Comparison of ENCODE assay signal across 10 mouse cellular contexts in genomic region chr10:96371321-96371653, GRCm38 (mm10).
A peak's percentile ranks its signal among the peaks of the same experiment; 100 is the strongest.
DNase-seq lines count a peak whose midpoint lies in the region; ATAC-seq lines count a peak whose summit lies in the region.
"Had no signal": no experiment of that assay in that cellular context is flagged by ENCODE, and none has a peak within 500 bp of the region (broad histone marks: within the 10 kb centered on the region; RNA-seq: fewer than 3 reads in every experiment).

No protein-coding gene starts in this region.

- DNase-seq in cerebellum, postnatal 14 days, result peak; percentile 18 to 36
- no peak for DNase-seq in cerebellum, adult 11-12 months
- no peak for DNase-seq in hindbrain, embryonic 11.5 days (ENCODE audit: low spot score)
- DNase-seq in right cerebral cortex, adult 2 months (ENCODE audit: low spot score in 2 of 2), result peak; percentile 12 to 37
- no peak for DNase-seq in right cerebral cortex, adult 18-20 months
- peak; percentile 64 for DNase-seq in midbrain, embryonic 14.5 days
- no peak for DNase-seq in adrenal gland, postnatal 14 days
- DNase-seq: embryo, embryonic 11 days had no signal

- H3K9me3 ChIP-seq in hindbrain, embryonic 15.5 days, result no peaks in the 10 kb centered on the region
- H3K9me3 ChIP-seq in hindbrain, embryonic 11.5 days (ENCODE audit: control insufficient read depth, low read length), result no peaks in the 10 kb centered on the region
- H3K9me3 ChIP-seq in midbrain, embryonic 14.5 days (ENCODE audit: control insufficient read depth, low read length), result no peaks in the 10 kb centered on the region

- no peak overlapping the region for H3K27ac ChIP-seq in hindbrain, embryonic 15.5 days (replicated peaks)
- H3K27ac ChIP-seq in hindbrain, embryonic 11.5 days (ENCODE audit: low read depth, low read length), result no peak overlapping the region
- no peak overlapping the region for H3K27ac ChIP-seq in midbrain, embryonic 14.5 days (replicated peaks; ENCODE audit: low read depth, low read length)
- H3K27ac ChIP-seq: liver, embryonic 14.5 days had no signal

- WGBS in hindbrain, embryonic 15.5 days, result 78% methylated on average over 14 of the region's 14 CpGs
- WGBS in hindbrain, embryonic 11.5 days, result 85% methylated on average over 14 of the region's 14 CpGs
- WGBS in midbrain, embryonic 14.5 days, result 21% methylated on average over 14 of the region's 14 CpGs

- H3K27me3 ChIP-seq in hindbrain, embryonic 15.5 days, result no peaks in the 10 kb centered on the region
- no peaks in the 10 kb centered on the region for H3K27me3 ChIP-seq in hindbrain, embryonic 11.5 days (ENCODE audit: control insufficient read depth, insufficient read depth, low read length)
- no peaks in the 10 kb centered on the region for H3K27me3 ChIP-seq in midbrain, embryonic 14.5 days (ENCODE audit: control insufficient read depth, insufficient read depth, low read length)

- no peaks in the 10 kb centered on the region for H3K36me3 ChIP-seq in hindbrain, embryonic 15.5 days
- H3K36me3 ChIP-seq in hindbrain, embryonic 11.5 days (ENCODE audit: control insufficient read depth, insufficient read depth, low read length), result no peaks in the 10 kb centered on the region
- H3K36me3 ChIP-seq in midbrain, embryonic 14.5 days (ENCODE audit: control insufficient read depth, insufficient read depth, low read length), result no peaks in the 10 kb centered on the region

- H3K4me2 ChIP-seq in hindbrain, embryonic 15.5 days, result peak overlapping the region; percentile 16; the same call in 1 of the 2 replicates
- no peak overlapping the region for H3K4me2 ChIP-seq in hindbrain, embryonic 11.5 days (replicated peaks; ENCODE audit: low read depth, low read length)
- peak overlapping the region; percentile 53 for H3K4me2 ChIP-seq in midbrain, embryonic 14.5 days (ENCODE audit: low read length)

- H3K4me1 ChIP-seq in hindbrain, embryonic 15.5 days (replicated peaks), result no peaks in the 10 kb centered on the region
- H3K4me1 ChIP-seq in hindbrain, embryonic 11.5 days (replicated peaks; ENCODE audit: control insufficient read depth, insufficient read depth, low read length), result no peaks in the 10 kb centered on the region
- H3K4me1 ChIP-seq in midbrain, embryonic 14.5 days (ENCODE audit: control insufficient read depth, insufficient read depth, low read length), result peaks cover 7% of the 10 kb centered on the region; the same call in 1 of the 2 replicates

- ATAC-seq in hindbrain, embryonic 15.5 days (ENCODE audit: low FRiP score, low read depth), result no peak
- ATAC-seq in hindbrain, embryonic 11.5 days (ENCODE audit: low FRiP score), result no peak
- ATAC-seq in midbrain, embryonic 14.5 days (ENCODE audit: low FRiP score, low TSS enrichment), result no peak; the same call in 1 of the 2 replicates

- H3K4me3 ChIP-seq in hindbrain, embryonic 15.5 days, result no peak overlapping the region
- H3K4me3 ChIP-seq in hindbrain, embryonic 11.5 days (ENCODE audit: low read depth, low read length), result no peak overlapping the region
- peak overlapping the region; percentile 12; the same call in 1 of the 2 replicates for H3K4me3 ChIP-seq in midbrain, embryonic 14.5 days (replicated peaks; ENCODE audit: low read depth, low read length)

- no peak overlapping the region for H3K9ac ChIP-seq in hindbrain, embryonic 15.5 days
- no peak overlapping the region for H3K9ac ChIP-seq in hindbrain, embryonic 11.5 days (ENCODE audit: low read depth, low read length)
- H3K9ac ChIP-seq in midbrain, embryonic 14.5 days (replicated peaks; ENCODE audit: low read length), result no peak overlapping the region; the same call in 1 of the 2 replicates
- H3K9ac ChIP-seq: liver, embryonic 14.5 days had no signal

Comparison
In these comparisons a context has a peak if more than half of its experiments do, and no peak if none do; other contexts are left out.
1. DNase-seq: peak in cerebellum, postnatal 14 days (2 of 2), right cerebral cortex, adult 2 months (2 of 2) and midbrain, embryonic 14.5 days (single experiment); none in cerebellum, adult 11-12 months (single experiment), hindbrain, embryonic 11.5 days (single experiment), right cerebral cortex, adult 18-20 months (single experiment) and adrenal gland, postnatal 14 days (single experiment).